Mouse (Mus musculus) liver, adult 2 months (tissue): ENCODE measurements around the gene Fbxo40. TPM values are rescaled to one million over a fixed set of nuclear protein-coding genes. Genes with fewer than 3 reads are reported as not detected.

ENCODE experiments used
- DNase-seq: peaks from one replicate; pipeline ENCODE4 v3.0.0-alpha.2; 2011; ENCODE audit warnings: low read depth, low spot score; ENCODE audit errors: extremely low read depth
- H3K27ac ChIP-seq: fragments of 200-500 bp; replicated peaks from 2 replicates; pipeline ENCODE4 v1.5.1; 2012; ENCODE audit warnings: low read depth, mild to moderate bottlenecking, control low read depth, inconsistent platforms, low read length; ENCODE audit not compliant: insufficient read depth
- H3K27me3 ChIP-seq: fragments of 200-500 bp; 2 replicates; pipeline ENCODE4 v1.6.1; 2012; ENCODE audit warnings: mild to moderate bottlenecking, moderate library complexity, low read length, inconsistent platforms; ENCODE audit not compliant: control insufficient read depth, insufficient read depth
- H3K36me3 ChIP-seq: fragments of 200-500 bp; 2 replicates; pipeline ENCODE4 v1.6.1; 2012; ENCODE audit warnings: low read length, inconsistent platforms; ENCODE audit not compliant: control insufficient read depth, insufficient read depth
- H3K4me1 ChIP-seq: fragments of 200-500 bp; 2 replicates; pipeline ENCODE4 v1.6.1; 2011; ENCODE audit warnings: low read length; ENCODE audit not compliant: control insufficient read depth, insufficient read depth
- H3K4me3 ChIP-seq: fragments of 200-500 bp; 2 replicates; pipeline ENCODE4 v1.5.1; 2011; ENCODE audit warnings: low read depth, mild to moderate bottlenecking, control low read depth, low read length, moderate library complexity; ENCODE audit not compliant: insufficient read depth
- H3K79me2 ChIP-seq: fragments of 200-500 bp; 2 replicates; pipeline ENCODE4 v1.6.1; 2012; ENCODE audit warnings: inconsistent platforms, mild to moderate bottlenecking, low read length, moderate library complexity; ENCODE audit not compliant: control insufficient read depth, insufficient read depth
- H3K9ac ChIP-seq: fragments of 200-500 bp; 2 replicates; pipeline ENCODE4 v1.6.1; 2012; ENCODE audit warnings: low read depth, mild to moderate bottlenecking, control low read depth, inconsistent platforms, low read length
- CTCF ChIP-seq: fragments of 200-500 bp; IDR thresholded peaks from 2 replicates; pipeline ENCODE4 v1.5.1; 2011; ENCODE audit warnings: low read depth, low read length, control low read depth
- POLR2A ChIP-seq: fragments of 200-500 bp; IDR thresholded peaks from 2 replicates; pipeline ENCODE4 v1.6.1; 2011; ENCODE audit warnings: low read length, control low read depth; ENCODE audit not compliant: insufficient read depth; ENCODE audit errors: extremely low read depth
- WGBS: fragments of 180-500 bp; shearing (Covaris S2); methylation state at CpG from one replicate; pipeline ENCODE4 v1.1.7; 2018; 5-methylcytosine and 5-hydroxymethylcytosine counted together
- polyA plus RNA-seq: library from polyadenylated mRNA; depleted of rRNA; stranded (reverse); fragments of >200 nt; gene quantifications from 2 replicates; pipeline ENCODE4 v1.2.3, GENCODE M21; 2012
- total RNA-seq: library from RNA; depleted of rRNA; stranded (reverse); fragments of >200 nt; gene quantifications from 2 replicates; pipeline ENCODE4 v1.2.3, GENCODE M21; 2014

Fbxo40 gene
- total and polyA plus RNA-seq, 2 experiments, result 0.09 to 0.37 TPM

GRCm38 (mm10) chr16:36963415-36963814, 26.9 kb downstream of the Fbxo40 start:
- no peak overlapping the region for H3K9ac ChIP-seq
- H3K4me3 ChIP-seq, result no peak overlapping the region
- no peak overlapping the region for H3K27ac ChIP-seq
- no peaks in the 10 kb centered on the region for H3K4me1 ChIP-seq
- DNase-seq, result no peak
- H3K36me3 ChIP-seq, result no peaks in the 10 kb centered on the region
- no peaks in the 10 kb centered on the region for H3K79me2 ChIP-seq
- 93% methylated on average over 4 of the region's 4 CpGs for WGBS
- TF ChIP-seq CTCF (no peak), POLR2A (no peak)
- H3K27me3 ChIP-seq, result no peaks in the 10 kb centered on the region

- Histone ChIP-seq H3K4me3 (no peak overlapping the region), H3K79me2 (no peaks in the 10 kb centered on the region), H3K36me3 (no peaks in the 10 kb centered on the region), H3K27me3 (no peaks in the 10 kb centered on the region), H3K4me1 (no peaks in the 10 kb centered on the region), H3K9ac (no peak overlapping the region), H3K27ac (no peak overlapping the region)
- no peak for TF ChIP-seq POLR2A
- no peak for TF ChIP-seq CTCF
- no peak for DNase-seq
- WGBS, result 82% methylated on average over 11 of the region's 11 CpGs
These were observed 35.2 kb downstream of the Fbxo40 start for GRCm38 (mm10) chr16:36955106-36955505.

- Histone ChIP-seq H3K79me2 (no peaks in the 10 kb centered on the region), H3K27me3 (no peaks in the 10 kb centered on the region), H3K4me3 (no peak overlapping the region), H3K4me1 (no peaks in the 10 kb centered on the region), H3K9ac (no peak overlapping the region), H3K27ac (no peak overlapping the region), H3K36me3 (no peaks in the 10 kb centered on the region)
- TF ChIP-seq POLR2A, result no peak
- no peak for TF ChIP-seq CTCF
- DNase-seq, result no peak
- WGBS, result 72% methylated on average over 4 of the region's 4 CpGs
These were observed 39.2 kb downstream of the Fbxo40 start for GRCm38 (mm10) chr16:36951029-36951428.

- no peaks in the 10 kb centered on the region for H3K4me1 ChIP-seq
- WGBS, result 68% methylated on average over 8 of the region's 8 CpGs
- H3K27ac ChIP-seq, result no peak overlapping the region
- no peaks in the 10 kb centered on the region for H3K79me2 ChIP-seq
- DNase-seq, result no peak
- H3K27me3 ChIP-seq, result no peaks in the 10 kb centered on the region
- H3K4me3 ChIP-seq, result no peak overlapping the region
- no peaks in the 10 kb centered on the region for H3K36me3 ChIP-seq
- no peak overlapping the region for H3K9ac ChIP-seq
- TF ChIP-seq CTCF (no peak), POLR2A (no peak)
These were observed 40.5 kb downstream of the Fbxo40 start for GRCm38 (mm10) chr16:36949614-36950336.

- no peak overlapping the region for H3K27ac ChIP-seq
- H3K27me3 ChIP-seq, result no peaks in the 10 kb centered on the region
- no peak for DNase-seq
- 84% methylated on average over 4 of the region's 4 CpGs for WGBS
- no peaks in the 10 kb centered on the region for H3K36me3 ChIP-seq
- no peaks in the 10 kb centered on the region; the same call in 1 of the 2 replicates for H3K79me2 ChIP-seq
- H3K4me1 ChIP-seq, result no peaks in the 10 kb centered on the region; the same call in 1 of the 2 replicates
- H3K9ac ChIP-seq, result no peak overlapping the region
- TF ChIP-seq POLR2A (no peak), CTCF (no peak)
- H3K4me3 ChIP-seq, result no peak overlapping the region
These were observed 42.5 kb downstream of the Fbxo40 start for GRCm38 (mm10) chr16:36947646-36948197.
